Mouse (Mus musculus) megakaryocyte, embryonic 14.5 days (primary cell): Measurements from ENCODE around the gene Htra3. TPM values are rescaled to one million over a fixed set of nuclear protein-coding genes. Genes with fewer than 3 reads are reported as not detected.

ENCODE experiments used
- H3K27me3 ChIP-seq: replicated peaks from 2 replicates; pipeline ENCODE3; 2012; ENCODE audit warnings: inconsistent platforms
- H3K36me3 ChIP-seq: replicated peaks from 2 replicates; pipeline ENCODE3; 2012; ENCODE audit warnings: low read length, inconsistent platforms, mixed read lengths
- H3K4me1 ChIP-seq: 2 replicates; pipeline ENCODE4 v1.6.1; 2012; ENCODE audit warnings: inconsistent platforms
- H3K4me3 ChIP-seq: replicated peaks from 2 replicates; pipeline ENCODE3; 2012; ENCODE audit warnings: moderate library complexity, mild to moderate bottlenecking, inconsistent platforms
- H3K9me3 ChIP-seq: 2 replicates; pipeline ENCODE4 v1.6.1; 2012; ENCODE audit warnings: inconsistent platforms
- FLI1 ChIP-seq: IDR thresholded peaks from 2 replicates; pipeline ENCODE4 v1.6.1; 2012; ENCODE audit warnings: low read length, inconsistent platforms, mixed read lengths
- GATA1 ChIP-seq: IDR thresholded peaks from 3 replicates; pipeline ENCODE4 v1.6.1; 2012; ENCODE audit warnings: mixed read lengths, low read length, inconsistent platforms, borderline replicate concordance
- polyA plus RNA-seq: library from polyadenylated mRNA; stranded (reverse); fragments of >175 nt; gene quantifications from 2 replicates; pipeline ENCODE4 v1.2.3, GENCODE M21; 2012; ENCODE audit warnings: low replicate concordance; ENCODE audit not compliant: insufficient read depth

Gene Htra3
- polyA plus RNA-seq, 1 experiment = 1.2 TPM

DNA sequence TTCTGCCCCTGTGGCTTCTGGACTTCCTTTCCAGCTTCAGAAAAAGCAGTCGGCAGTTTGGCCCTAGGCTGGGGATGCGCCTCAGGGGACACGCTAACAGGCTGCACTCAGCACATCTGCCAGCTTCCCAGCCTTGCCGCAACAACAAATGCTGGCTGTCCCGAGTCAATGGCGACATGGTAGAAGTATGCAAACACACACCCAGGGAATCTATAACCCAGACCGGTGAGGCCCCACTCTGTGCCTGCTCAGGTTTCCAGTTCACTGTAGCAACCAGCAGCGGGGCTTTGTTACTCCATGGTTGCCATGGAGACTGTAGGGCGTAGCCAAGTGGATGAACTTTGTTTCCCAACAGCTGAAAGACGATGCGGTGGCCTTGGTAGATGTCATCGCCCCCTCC is 70.2 kb downstream of the Htra3 start:
- H3K27me3 ChIP-seq = peaks cover 12% of the 10 kb centered on the region
- peaks cover 40% of the 10 kb centered on the region for H3K4me1 ChIP-seq
- no peaks in the 10 kb centered on the region for H3K9me3 ChIP-seq
- TF ChIP-seq GATA1 (no peak), FLI1 (no peak)
- H3K4me3 ChIP-seq = no peak overlapping the region
- peaks cover 92% of the 10 kb centered on the region for H3K36me3 ChIP-seq

DNA sequence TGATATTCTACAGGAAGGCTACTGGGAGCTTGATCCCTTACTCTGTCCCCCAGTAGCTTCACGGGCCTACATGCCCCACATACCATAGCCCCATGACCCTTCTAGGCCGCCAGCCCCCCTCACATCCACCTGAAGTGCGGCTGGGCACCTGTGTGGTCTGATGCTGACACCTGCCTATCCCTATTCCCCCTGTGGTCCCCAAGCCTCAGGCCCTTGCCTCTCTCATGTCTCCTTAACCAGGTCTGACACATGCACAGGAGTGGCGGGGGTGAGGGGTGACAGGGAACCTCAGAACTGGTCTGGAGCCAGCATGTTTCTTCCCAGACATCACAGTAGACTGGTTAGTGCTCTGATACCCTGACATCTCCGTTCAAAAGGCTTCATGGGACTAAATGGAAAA is 71.0 kb downstream of the Htra3 start:
- Histone ChIP-seq H3K27me3 (peaks cover 10% of the 10 kb centered on the region), H3K9me3 (no peaks in the 10 kb centered on the region), H3K36me3 (peaks cover 92% of the 10 kb centered on the region), H3K4me1 (peaks cover 37% of the 10 kb centered on the region), H3K4me3 (no peak overlapping the region)
- TF ChIP-seq GATA1 (no peak), FLI1 (no peak)

GRCm38 (mm10) chr5:35607784-35608183 is 71.8 kb downstream of the Htra3 start:
- Histone ChIP-seq H3K27me3 (peaks cover 8% of the 10 kb centered on the region), H3K36me3 (peaks cover 97% of the 10 kb centered on the region)

DNA sequence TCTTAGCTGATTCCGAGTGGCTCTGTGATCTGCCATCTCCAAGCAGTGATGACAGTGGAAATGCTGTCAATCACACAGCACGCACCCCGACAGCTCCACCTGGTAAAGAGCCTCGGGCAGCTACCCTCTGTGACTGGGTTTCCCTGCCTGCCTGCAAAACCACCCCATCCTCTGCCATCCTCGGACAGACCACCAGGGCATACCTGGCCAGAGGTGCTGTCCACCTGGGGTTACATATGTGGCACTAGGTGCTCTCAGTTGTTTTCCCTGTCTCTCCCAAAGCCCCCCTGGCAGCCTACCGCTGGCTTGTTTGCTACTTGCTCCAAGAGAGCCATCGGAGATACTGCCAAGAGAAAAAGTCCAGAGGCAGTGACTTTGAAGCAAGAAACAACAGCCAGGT is 72.8 kb downstream of the Htra3 start:
- H3K9me3 ChIP-seq = no peaks in the 10 kb centered on the region
- peaks cover 37% of the 10 kb centered on the region for H3K4me1 ChIP-seq
- no peak overlapping the region for H3K4me3 ChIP-seq
- TF ChIP-seq GATA1 (no peak), FLI1 (no peak)
- peaks cover 97% of the 10 kb centered on the region for H3K36me3 ChIP-seq
- H3K27me3 ChIP-seq = peaks cover 8% of the 10 kb centered on the region

More at GRCm38 (mm10) chr5:35607784-35608183, 71.8 kb downstream of the Htra3 start:
- H3K4me1 ChIP-seq = peaks cover 37% of the 10 kb centered on the region
- TF ChIP-seq GATA1 = no peak
- no peaks in the 10 kb centered on the region for H3K9me3 ChIP-seq
- H3K4me3 ChIP-seq = no peak overlapping the region

GRCm38 (mm10) chr5:35605355-35605754 is 74.2 kb downstream of the Htra3 start:
- peaks cover 3% of the 10 kb centered on the region for H3K27me3 ChIP-seq
- no peak overlapping the region for H3K4me3 ChIP-seq
- TF ChIP-seq GATA1 (no peak), FLI1 (no peak)
- H3K9me3 ChIP-seq = no peaks in the 10 kb centered on the region
- H3K4me1 ChIP-seq = peaks cover 37% of the 10 kb centered on the region
- H3K36me3 ChIP-seq = peaks cover 96% of the 10 kb centered on the region

Other genes starting within 250 kb of the Htra3 start
- not detected in 2 replicates for gene Cpz, start 154.1 kb downstream of the Htra3 start, polyA plus RNA-seq
- gene Trmt44, start 104.7 kb downstream of the Htra3 start, polyA plus RNA-seq = 1.2 and 2.3 TPM in 2 replicates
- gene Acox3, start 96.7 kb downstream of the Htra3 start, polyA plus RNA-seq = 2.2 and 5.1 TPM in 2 replicates
- 1.7 and 2.6 TPM in 2 replicates for gene Sh3tc1, start 60.2 kb upstream of the Htra3 start, polyA plus RNA-seq
- gene Ablim2, start 78.1 kb upstream of the Htra3 start, polyA plus RNA-seq = 0.28 TPM in 1 of 2 replicates, not detected in the other
- 0.21 and 0.40 TPM in 2 replicates for gene Afap1, start 213.5 kb upstream of the Htra3 start, polyA plus RNA-seq